Mouse (Mus musculus): ENCODE data around the gene Cacna1d. TPM values are rescaled to one million over a fixed set of nuclear protein-coding genes. Genes with fewer than 3 reads are reported as not detected.

Gene Cacna1d
- total and polyA plus RNA-seq, 2 experiments from 2014 or later = 6.1 to 27.6 TPM

DNA sequence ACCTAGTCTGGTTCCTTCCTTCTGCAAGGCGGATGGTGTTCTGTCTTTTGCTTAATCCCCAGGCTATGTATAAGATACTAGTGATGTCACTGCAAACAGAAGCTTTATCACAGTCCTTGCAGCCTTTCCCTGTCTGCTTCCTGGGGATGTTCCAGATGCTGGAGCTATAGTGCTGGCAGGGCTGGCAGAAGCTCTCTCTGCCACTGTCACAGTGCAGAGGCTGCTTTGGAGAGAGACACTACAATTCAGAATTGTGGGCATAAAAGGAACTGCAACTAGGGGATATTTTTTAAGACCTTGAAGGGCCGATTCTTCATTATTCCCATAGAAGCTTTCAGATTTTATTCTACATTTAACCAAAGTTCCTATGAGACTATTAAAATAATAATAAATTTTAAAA is 274.1 kb downstream of the Cacna1d start:
- peak; percentile 49 for TF ChIP-seq CTCF (IDR thresholded peaks at IDR 0.05; ENCODE audit: low read depth)
- H3K27ac ChIP-seq = no peak overlapping the region
- no peak overlapping the region for H3K4me3 ChIP-seq (ENCODE audit: low read length)
- H3K36me3 ChIP-seq (ENCODE audit: insufficient read depth, low read length) = no peaks in the 10 kb centered on the region
- no peak overlapping the region for H3K9ac ChIP-seq (replicated peaks; ENCODE audit: low read length)
- ATAC-seq = 0 out of 2 replicates have a peak, but pooled peaks have one; percentile 61
- no peak overlapping the region for H3K4me2 ChIP-seq (ENCODE audit: low read depth, low read length)
- no peaks in the 10 kb centered on the region for H3K27me3 ChIP-seq (ENCODE audit: insufficient read depth, low read length)
- 80% methylated on average over 2 of the region's 2 CpGs for WGBS
- H3K4me1 ChIP-seq (ENCODE audit: insufficient read depth, low read length) = no peaks in the 10 kb centered on the region
- no peaks in the 10 kb centered on the region for H3K9me3 ChIP-seq (ENCODE audit: low read length)
- DNase-seq (ENCODE audit: low spot score) = peak; percentile 49

DNA sequence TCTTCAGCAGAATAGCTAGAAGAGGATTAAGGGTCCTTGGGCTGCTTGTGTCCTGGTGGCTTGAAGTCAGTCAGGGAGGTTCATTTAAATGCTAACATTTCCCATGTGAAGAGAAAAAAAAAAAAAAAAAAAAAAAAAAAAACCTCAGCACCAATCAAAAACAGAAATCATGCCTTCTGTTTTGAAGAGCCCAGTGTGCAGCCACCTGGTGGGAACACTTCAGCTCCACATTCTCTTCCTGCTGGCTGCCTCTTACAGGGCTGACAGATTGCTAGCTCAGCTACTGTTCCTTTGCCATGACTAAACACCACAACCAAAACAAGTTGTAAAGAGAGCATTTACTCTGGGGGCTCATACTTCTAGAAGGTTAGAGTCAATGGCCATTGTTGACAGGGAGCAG is 283.1 kb downstream of the Cacna1d start:
- H3K4me2 ChIP-seq (ENCODE audit: low read depth, low read length) = no peak overlapping the region
- no peak overlapping the region for H3K27ac ChIP-seq
- H3K9me3 ChIP-seq (ENCODE audit: low read length) = no peaks in the 10 kb centered on the region
- DNase-seq (ENCODE audit: low spot score) (no peak), ATAC-seq (no peak)
- H3K36me3 ChIP-seq (ENCODE audit: insufficient read depth, low read length) = no peaks in the 10 kb centered on the region
- no peak for TF ChIP-seq CTCF (IDR thresholded peaks at IDR 0.05; ENCODE audit: low read depth)
- no peaks in the 10 kb centered on the region for H3K27me3 ChIP-seq (ENCODE audit: insufficient read depth, low read length)
- 0 out of 2 replicates have a peak, but pooled peaks cover 4% of the 10 kb centered on the region for H3K4me1 ChIP-seq (ENCODE audit: insufficient read depth, low read length)
- no peak overlapping the region for H3K9ac ChIP-seq (replicated peaks; ENCODE audit: low read length)
- H3K4me3 ChIP-seq (ENCODE audit: low read length) = no peak overlapping the region

DNA sequence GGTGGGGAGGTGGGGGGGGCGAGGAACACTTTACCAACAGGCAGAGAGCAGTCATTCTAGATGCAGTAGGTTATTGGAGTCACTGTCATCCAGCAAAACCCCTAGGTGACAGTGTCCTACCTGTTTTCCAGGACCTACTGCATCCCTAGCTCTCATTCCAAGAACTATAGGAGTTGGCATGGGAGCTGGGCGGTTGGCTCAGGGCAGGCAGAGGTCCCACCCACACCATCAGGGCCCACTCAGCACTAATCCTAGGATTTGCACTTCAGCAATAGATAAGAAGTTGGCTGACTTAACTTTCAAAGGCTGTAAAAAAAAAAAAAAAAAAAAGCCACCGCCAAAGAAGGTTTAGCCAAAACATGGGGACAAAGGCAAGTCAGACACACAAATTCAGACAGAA is 285.4 kb downstream of the Cacna1d start:
- DNase-seq (ENCODE audit: low spot score) = no peak
- TF ChIP-seq CTCF (IDR thresholded peaks at IDR 0.05; ENCODE audit: low read depth) = no peak
- Histone ChIP-seq H3K4me2 (ENCODE audit: low read depth, low read length) (no peak overlapping the region), H3K27me3 (ENCODE audit: insufficient read depth, low read length) (no peaks in the 10 kb centered on the region), H3K27ac (no peak overlapping the region), H3K9me3 (ENCODE audit: low read length) (no peaks in the 10 kb centered on the region), H3K4me3 (ENCODE audit: low read length) (no peak overlapping the region), H3K9ac (replicated peaks; ENCODE audit: low read length) (no peak overlapping the region), H3K4me1 (ENCODE audit: insufficient read depth, low read length) (0 out of 2 replicates have a peak, but pooled peaks cover 4% of the 10 kb centered on the region), H3K36me3 (ENCODE audit: insufficient read depth, low read length) (no peaks in the 10 kb centered on the region)
- no peak for ATAC-seq
- WGBS = 60% methylated on average over 3 of the region's 3 CpGs

DNA sequence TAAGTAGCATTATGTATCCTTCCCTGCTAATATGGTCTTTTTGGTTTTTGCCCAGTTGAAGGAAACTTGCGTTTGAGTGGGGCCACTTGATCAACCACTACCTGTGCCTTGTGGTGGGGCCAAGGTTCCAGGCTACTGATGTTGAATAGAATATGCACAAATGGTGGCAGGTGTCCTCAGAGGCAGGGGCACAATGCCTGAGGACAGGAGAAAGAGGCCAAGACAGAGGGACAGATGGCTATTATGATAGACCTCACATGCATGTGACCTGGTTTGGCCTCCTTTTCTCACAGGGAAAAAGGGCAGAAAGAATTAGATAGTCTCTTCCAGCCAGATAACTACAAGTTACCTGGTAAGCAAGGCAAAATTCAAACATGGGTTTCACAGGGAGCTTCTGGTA is 286.7 kb downstream of the Cacna1d start:
- Histone ChIP-seq H3K9me3 (ENCODE audit: low read length) (no peaks in the 10 kb centered on the region), H3K27ac (no peak overlapping the region), H3K4me3 (ENCODE audit: low read length) (no peak overlapping the region), H3K36me3 (ENCODE audit: insufficient read depth, low read length) (no peaks in the 10 kb centered on the region), H3K4me2 (ENCODE audit: low read depth, low read length) (no peak overlapping the region), H3K9ac (replicated peaks; ENCODE audit: low read length) (no peak overlapping the region), H3K4me1 (ENCODE audit: insufficient read depth, low read length) (0 out of 2 replicates have a peak, but pooled peaks cover 4% of the 10 kb centered on the region), H3K27me3 (ENCODE audit: insufficient read depth, low read length) (no peaks in the 10 kb centered on the region)
- no peak for ATAC-seq
- no peak for DNase-seq (ENCODE audit: low spot score)
- TF ChIP-seq CTCF (IDR thresholded peaks at IDR 0.05; ENCODE audit: low read depth) = no peak
- WGBS = 83% methylated on average over 1 of the region's 1 CpGs

DNA sequence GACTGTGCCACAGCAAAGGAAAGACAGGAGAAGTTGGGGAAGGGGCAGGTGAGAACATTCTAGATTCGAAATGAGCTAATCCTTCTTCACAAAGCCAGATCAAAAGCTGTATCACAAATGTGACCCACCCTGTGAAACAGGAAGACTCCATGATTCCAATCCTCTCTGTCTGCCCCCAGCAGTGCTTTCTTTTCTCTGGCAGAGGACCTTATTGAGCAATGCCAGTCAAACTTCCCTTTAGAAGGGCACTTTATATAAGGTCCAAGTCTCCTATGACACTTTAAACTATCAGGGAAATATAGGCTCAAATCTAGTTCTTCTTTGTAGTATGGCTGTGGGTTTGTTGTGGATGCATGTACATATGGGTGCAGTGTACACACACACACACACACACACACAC is 290.9 kb downstream of the Cacna1d start:
- DNase-seq (ENCODE audit: low spot score) = no peak
- Histone ChIP-seq H3K27me3 (ENCODE audit: insufficient read depth, low read length) (no peaks in the 10 kb centered on the region), H3K36me3 (ENCODE audit: insufficient read depth, low read length) (no peaks in the 10 kb centered on the region), H3K9ac (replicated peaks; ENCODE audit: low read length) (no peak overlapping the region), H3K4me2 (ENCODE audit: low read depth, low read length) (no peak overlapping the region), H3K27ac (no peak overlapping the region), H3K4me1 (ENCODE audit: insufficient read depth, low read length) (no peaks in the 10 kb centered on the region), H3K9me3 (ENCODE audit: low read length) (no peaks in the 10 kb centered on the region), H3K4me3 (ENCODE audit: low read length) (no peak overlapping the region)
- no peak for TF ChIP-seq CTCF (IDR thresholded peaks at IDR 0.05; ENCODE audit: low read depth)
- no peak for ATAC-seq
- 94% methylated on average over 1 of the region's 1 CpGs for WGBS

DNA sequence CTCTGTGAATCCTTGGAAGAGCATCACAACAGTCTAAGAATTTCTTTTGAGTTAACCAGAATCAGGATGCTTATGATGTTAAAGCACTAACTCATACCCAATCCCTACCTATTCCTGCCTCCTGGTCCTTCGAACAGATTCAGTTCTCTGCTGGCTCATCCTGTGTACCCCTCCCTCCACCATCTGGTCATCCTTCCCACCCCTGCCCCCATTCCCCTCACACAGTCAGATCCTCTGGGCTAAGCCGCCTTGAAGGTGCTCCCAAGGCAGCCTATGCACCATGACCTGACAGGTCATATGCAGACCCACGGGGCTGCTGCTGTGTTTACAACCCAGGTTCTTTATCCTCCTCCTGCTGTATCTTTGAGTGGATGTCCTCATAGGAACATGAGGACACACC is 292.4 kb downstream of the Cacna1d start:
- H3K4me2 ChIP-seq (ENCODE audit: low read depth, low read length) = no peak overlapping the region
- DNase-seq (ENCODE audit: low spot score) (no peak), ATAC-seq (no peak)
- H3K27me3 ChIP-seq (ENCODE audit: insufficient read depth, low read length) = no peaks in the 10 kb centered on the region
- WGBS = 82% methylated on average over 3 of the region's 3 CpGs
- H3K36me3 ChIP-seq (ENCODE audit: insufficient read depth, low read length) = no peaks in the 10 kb centered on the region
- no peak for TF ChIP-seq CTCF (IDR thresholded peaks at IDR 0.05; ENCODE audit: low read depth)
- no peak overlapping the region for H3K4me3 ChIP-seq (ENCODE audit: low read length)
- no peaks in the 10 kb centered on the region for H3K9me3 ChIP-seq (ENCODE audit: low read length)
- no peaks in the 10 kb centered on the region for H3K4me1 ChIP-seq (ENCODE audit: insufficient read depth, low read length)
- H3K9ac ChIP-seq (replicated peaks; ENCODE audit: low read length) = no peak overlapping the region
- no peak overlapping the region for H3K27ac ChIP-seq

DNA sequence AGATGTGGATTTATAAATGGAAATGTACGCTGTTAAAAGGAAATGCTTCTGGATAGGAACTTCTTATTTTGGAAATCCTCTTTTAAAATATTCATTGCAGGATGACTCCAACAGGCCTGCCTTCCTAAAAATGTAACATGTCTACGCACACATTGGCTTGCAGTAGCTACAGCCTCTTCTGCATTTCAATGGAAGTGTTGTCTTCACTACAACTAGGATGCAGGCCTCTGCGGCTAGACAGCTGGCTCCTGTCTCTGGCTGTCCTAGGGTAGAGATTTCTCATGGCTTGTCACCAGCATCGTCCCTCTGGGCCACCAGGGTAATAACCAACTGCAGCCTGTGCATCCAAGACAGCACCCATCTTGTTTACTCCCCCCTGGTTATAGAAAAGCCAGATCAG is 293.1 kb downstream of the Cacna1d start:
- Histone ChIP-seq H3K9me3 (ENCODE audit: low read length) (no peaks in the 10 kb centered on the region), H3K4me2 (ENCODE audit: low read depth, low read length) (no peak overlapping the region), H3K27me3 (ENCODE audit: insufficient read depth, low read length) (no peaks in the 10 kb centered on the region), H3K9ac (replicated peaks; ENCODE audit: low read length) (no peak overlapping the region), H3K27ac (no peak overlapping the region), H3K4me1 (ENCODE audit: insufficient read depth, low read length) (no peaks in the 10 kb centered on the region), H3K36me3 (ENCODE audit: insufficient read depth, low read length) (no peaks in the 10 kb centered on the region), H3K4me3 (ENCODE audit: low read length) (no peak overlapping the region)
- 68% methylated on average over 4 of the region's 4 CpGs for WGBS
- no peak for TF ChIP-seq CTCF (IDR thresholded peaks at IDR 0.05; ENCODE audit: low read depth)
- ATAC-seq (peak; percentile 29; the same call in 1 of the 2 replicates), DNase-seq (ENCODE audit: low spot score) (no peak)

Data from hindbrain, postnatal 0 days (tissue).